Mouse (Mus musculus) naive thymus-derived CD4-positive, alpha-beta T cell, adult 2 months (primary cell): ENCODE measurements at regions not wholly inside any gene's neighbourhood (a gene's known extent, or its start where the extent isn't known, plus 50 kb on each side); places are given as distances from the start of the nearest gene placed in this dataset.

Source experiments
- DNase-seq: peaks from one replicate; pipeline ENCODE4 v3.0.0-alpha.2; 2011; ENCODE audit warnings: low read depth

DNA sequence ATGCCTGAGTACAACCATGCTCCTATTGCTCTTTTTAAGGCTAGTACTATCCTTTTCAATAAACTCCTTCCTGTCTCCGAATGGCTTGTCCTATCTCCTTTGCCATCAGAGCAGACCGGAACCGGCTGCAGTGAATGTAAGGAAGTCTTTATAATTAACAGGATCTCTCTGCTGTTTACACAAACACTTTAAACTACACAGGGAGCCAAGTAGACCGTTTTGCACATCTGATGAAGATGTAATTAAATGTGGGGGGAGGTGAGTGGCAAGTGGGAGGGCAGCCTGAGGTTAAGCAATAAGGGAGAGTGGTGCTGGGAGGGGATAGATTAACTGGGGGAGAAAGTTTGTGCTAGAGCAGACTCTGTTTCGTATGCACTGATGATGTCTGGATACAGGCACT is 561.9 kb downstream of the Dhx35 start:
- no peak for DNase-seq

DNA sequence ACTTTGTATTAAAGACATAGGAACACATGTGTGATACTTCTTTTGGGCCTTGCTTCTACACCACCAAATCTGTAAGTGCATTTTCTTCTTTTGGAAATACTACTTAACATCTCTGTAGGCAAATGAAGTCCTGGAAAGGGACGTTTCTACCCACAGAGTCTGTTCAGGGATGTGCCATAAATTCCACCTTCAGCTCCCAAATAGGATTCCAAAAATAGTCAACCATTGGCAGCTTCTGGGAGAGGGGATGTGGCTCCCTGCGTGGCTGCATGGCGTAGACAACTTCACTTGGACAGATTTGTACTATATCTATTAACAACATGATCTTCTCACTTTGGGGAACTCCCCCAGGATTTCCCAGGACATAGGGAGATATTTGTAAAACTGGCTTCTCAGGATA is 566.8 kb downstream of the Dhx35 start:
- no peak for DNase-seq

DNA sequence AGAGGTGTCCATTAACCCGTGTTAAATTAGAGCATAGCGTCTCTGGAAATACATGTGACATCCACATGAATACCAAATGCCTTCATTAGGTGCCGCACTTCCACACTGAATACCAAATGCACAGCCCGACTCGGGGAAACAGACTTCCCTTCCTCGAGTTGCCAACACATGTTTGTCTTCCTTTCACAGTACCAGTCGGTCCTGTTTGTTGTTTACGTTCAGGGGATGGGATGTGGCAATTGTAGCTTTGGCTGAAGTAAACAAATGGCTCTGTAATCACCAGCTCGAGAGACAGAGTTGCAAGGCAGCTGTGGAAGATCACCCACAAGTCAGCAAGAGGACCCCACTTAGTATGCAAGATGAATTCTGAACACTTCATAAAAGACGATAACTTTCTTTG is 598.3 kb downstream of the Dhx35 start:
- no peak for DNase-seq

DNA sequence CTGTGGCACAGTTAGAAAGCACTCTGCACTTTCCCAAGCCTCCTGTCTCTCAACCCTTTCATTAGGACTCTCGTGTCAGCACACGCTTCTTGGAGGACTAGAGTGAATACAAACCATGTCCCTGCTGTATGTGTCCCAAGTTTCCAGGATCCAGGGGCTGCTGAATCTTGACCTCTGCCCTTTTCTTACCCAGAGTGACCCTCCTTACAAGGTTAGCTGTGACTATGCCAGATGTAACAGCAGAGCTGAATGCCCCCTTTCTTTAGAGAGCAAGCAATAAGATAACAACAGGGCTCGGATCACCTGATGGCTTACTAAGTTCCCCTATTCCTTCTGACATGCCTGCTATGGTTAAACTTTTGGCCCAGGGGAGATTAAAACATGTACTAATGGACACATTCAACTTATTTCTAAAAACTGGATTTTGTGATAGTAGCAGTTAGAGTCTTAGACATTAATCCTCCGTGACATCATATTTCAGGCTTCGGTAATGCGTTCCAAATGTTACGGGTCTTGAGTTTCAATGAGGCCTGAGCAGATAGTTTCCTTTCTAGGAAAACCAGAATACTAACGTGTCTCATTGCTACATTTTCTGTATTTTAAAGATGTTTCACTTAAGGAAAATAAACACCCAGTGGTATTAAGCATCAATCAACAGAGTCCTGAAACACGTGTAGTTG is 607.0 kb downstream of the Dhx35 start:
- no peak for DNase-seq

DNA sequence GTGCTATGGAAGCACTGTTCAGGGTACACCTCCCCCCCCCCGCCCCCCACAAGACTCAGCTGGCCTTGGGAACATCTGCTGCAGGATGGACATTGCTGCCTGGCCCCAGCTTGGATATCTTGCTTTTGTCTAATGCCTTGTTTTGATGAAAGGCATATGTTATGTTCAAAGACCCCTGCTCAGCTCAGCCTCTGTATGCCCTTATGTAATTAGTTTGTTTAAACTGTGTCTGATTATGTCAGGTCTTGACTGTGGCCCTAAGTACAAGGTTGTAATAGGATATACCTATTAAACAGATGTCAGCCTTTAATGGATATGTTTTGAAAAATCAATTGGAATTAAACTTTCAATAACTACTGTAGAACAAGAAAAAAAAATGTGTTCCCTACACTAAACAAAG is 610.3 kb downstream of the Dhx35 start:
- DNase-seq, result no peak

DNA sequence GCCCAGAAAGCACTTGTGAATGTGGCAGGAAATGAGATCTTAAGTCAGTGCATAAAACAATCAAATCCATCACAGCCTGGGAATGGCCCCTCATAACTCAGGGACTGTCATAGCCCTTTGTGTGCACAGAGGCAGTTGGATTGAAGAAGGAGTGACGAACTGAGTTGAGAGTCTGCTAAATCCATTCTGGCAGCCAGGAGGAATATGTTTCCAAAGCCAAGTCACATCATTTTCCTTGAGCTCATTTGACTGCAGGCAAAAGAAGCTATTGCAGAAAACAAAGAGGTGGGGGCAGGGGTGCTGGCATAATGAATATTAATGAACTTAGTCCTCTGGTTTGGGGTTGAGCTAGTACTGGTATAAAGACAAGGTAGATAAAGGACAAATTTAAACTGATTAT is 620.0 kb downstream of the Dhx35 start:
- no peak for DNase-seq

DNA sequence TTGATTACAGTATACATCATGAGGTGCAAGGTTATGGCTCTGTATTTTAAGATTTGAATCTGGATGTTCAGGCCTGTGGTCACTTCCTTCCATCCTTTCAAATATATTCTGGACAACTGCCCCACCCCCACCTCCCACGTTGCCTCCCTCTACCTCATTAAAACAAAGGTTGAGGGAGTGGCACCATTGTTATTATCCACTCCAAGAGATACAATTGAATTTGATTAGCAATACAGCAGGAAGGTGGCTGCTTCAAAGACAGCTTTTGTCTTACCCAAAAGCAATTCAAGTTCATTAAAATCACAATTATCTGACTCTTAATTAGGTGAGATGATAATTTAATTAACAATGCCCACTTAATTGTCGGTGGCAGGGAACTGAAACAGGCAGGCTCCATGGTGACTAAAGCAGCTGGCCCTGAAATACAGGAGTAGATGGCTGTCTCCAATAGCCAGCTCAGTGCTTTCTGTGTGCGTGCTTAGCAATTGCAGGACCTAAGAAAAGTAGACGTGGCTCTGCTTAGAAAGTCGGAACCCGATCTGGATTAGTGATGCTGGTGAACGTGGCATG is 623.8 kb downstream of the Dhx35 start:
- DNase-seq, result no peak

DNA sequence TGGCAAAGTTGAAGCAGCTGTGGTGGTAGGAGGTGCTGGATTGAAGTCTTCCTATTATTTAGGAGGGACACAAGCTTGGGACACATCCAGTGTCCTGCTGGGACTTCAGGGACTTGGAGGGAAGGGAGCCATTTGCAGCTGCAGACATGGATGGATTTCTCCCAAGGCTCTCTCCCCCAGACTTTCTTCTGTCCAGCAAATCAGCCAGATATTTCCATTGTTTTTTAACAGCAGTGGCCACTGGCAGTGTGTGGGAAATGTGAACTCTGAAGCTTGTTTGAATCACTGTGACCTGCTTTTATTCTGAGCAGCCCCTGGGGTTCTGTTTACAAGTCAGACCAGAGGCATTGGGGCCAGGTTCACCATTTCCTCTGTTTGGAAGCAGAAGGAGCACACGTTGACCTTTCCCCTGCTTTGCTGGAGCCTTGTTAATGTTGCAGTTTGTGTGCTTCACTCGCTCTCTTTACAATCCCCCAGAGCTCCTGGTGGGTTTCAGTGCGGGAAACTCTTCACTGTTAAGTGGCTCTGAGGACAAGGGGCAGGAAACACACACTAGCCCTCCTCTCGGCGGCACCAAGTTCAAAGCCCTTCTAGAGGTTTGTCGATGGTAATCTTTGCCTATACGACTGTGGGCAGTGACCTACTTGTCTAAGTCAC is 627.8 kb downstream of the Dhx35 start:
- no peak for DNase-seq

DNA sequence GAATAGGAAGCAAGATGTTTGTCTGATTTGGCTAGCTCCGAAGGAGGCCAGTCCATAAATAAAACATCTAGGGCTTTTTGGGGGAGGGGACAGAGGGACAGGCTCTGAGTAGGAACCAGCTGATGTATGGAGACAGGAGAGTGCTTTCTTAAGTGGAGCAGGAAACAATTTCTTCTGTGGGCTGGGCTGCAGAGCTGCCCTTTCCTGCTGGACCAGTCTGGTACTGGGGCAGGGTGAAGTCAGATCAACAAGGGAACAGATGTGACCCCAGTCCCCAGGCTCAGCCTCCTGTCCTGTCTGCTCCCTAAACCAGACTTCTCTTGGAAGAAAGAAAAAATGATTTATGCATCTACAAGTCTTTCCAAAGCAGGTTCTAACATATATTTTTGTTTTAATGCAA is 633.6 kb downstream of the Dhx35 start:
- DNase-seq, result no peak

DNA sequence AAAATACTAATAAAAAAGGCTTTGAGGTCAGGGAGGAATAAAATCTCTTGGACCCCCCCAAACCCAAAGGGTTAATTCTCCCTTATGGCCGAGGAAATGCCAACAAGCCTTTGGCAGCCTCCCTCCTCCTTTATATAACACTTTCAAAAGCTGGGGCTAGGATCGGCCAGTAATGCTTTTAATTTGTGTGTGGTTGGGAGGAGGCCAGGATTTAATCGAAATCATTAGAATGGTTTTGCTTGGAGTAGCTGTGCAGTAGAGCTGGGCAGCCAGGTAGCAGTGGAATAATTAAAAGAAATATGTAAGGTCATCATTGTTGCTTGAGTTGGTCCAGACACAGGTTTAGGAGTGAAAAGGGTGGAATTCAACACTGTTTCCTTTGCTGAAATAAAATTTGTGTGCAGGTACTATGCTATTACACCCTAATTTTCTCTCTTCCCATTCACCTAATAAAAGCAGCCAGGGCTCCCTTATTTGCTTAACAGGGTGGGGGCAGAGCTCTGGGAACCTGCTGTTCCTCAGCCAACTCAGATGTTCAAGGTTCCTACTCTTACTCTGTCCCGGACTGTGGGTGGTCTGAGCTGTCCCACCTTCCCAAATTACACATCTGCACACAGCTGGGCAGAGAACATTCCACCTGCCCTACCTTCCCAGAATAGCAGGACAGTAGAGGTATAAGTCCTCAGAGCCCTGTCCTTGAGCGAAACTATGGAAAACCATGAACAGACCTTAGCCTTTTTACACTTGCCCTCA is 636.1 kb downstream of the Dhx35 start:
- no peak for DNase-seq

DNA sequence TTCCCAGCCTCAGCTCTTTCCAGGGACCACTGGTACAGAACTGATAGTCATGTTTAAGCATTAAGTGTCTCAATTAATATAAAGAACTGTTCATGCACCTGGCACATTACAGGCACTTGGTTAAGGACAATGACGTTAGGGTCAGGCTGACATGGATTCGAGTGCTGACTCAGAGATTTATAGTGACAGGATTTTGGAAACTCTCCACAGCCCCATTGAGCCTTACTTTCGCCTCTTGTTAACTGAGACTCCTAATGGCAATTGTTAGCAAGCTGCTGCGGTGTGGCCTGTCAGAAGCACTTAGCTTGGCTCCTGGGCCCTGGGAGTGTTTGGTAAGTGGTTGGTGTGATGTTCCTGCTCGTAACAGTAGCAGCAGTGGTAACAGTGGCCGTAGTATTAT is 644.4 kb downstream of the Dhx35 start:
- DNase-seq, result no peak

DNA sequence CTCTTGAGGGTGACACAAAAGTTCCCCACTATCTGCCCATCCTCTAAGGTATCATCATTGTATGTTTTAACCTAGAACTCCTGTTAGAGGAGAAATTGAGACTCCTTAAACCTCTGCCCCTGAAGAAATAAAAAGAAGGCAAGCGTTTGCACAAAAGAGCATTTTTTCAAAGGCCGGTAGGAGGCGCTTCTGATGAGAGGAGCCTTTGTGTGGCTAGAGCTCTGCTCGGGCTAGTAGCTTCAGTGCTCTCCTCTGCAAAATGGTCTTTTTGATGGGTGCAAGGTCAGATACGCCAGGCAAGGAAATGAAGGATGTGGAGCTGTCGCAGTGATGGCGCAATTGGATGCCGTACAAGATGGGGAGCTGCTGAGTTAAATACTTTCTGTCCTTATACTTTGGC is 649.0 kb downstream of the Dhx35 start:
- no peak for DNase-seq

DNA sequence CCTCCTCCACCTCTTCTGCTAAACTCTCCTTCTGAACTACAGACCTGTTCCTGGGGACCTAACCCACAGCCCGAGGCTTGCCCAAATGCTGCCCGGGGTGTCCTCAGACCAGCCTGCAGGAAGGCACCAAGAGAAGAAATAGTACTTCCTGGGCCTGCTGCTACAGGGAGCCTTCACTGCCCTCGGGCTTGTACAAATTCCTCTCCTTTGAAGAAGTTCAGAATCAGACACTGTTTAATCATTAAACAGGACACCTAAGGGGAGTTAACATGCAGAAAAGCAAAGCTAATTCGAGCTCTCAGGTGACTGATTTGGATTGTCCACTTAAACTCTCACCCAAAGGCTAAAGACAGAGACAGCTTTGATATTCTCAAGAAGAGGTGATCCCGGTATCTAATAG is 651.8 kb downstream of the Dhx35 start:
- DNase-seq, result no peak

DNA sequence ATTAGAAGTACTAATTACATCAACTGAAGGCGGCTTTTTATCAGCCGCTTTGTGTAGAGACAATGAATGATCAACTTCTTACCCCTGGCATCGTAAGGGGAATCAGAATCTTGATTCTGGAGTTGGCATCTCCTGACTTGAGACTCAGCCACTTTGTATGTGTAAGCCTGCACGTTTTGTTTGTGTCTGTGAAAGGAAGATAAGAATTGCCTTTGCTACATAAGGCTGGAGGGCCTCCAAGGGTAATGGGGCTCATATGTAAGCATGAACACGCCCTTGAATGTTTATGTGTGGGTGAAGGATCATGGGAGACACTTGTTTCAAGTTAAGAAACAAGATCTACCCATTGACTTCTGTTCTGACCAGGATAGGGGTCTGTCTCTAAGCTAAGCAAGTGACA is 652.3 kb downstream of the Dhx35 start:
- no peak for DNase-seq

DNA sequence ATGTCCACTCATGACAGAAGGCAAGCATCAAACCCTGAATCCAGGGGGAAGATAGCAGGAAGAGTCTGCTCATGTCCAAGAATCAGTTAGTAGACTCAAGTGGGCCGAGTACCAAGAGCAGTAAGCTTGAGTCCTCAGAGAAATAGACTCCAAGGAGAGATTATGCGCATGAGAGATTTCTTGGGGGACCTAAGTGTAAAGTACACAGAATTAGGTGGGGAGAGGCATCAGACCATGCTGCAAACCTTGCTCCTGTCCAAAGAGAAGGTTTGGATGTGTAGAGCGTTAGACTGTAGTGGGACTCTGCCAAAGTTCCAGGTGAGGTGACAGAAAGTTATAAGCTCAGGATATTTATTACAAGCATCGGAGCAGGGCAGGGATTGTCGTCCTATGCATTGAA is 654.4 kb downstream of the Dhx35 start:
- no peak for DNase-seq

DNA sequence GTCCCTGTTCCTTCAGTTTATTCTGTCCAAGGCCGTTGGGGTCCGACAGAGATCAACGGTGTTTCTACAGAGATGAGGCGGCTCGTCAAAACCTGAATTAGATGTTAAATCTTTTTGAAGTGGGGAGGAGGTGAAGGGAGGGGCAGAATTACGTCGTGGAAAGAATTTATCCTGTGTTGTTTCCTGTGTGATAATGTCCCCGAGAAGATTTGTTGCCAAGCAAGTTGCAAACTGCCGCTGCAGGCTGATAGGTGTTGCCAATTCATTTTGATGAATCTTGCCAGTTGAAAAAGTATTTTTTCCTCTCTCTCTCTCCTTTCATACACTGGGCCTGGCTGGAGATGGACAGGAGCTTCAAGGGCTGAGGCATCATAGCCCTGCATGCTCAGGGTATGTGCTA is 656.8 kb downstream of the Dhx35 start:
- DNase-seq, result no peak

DNA sequence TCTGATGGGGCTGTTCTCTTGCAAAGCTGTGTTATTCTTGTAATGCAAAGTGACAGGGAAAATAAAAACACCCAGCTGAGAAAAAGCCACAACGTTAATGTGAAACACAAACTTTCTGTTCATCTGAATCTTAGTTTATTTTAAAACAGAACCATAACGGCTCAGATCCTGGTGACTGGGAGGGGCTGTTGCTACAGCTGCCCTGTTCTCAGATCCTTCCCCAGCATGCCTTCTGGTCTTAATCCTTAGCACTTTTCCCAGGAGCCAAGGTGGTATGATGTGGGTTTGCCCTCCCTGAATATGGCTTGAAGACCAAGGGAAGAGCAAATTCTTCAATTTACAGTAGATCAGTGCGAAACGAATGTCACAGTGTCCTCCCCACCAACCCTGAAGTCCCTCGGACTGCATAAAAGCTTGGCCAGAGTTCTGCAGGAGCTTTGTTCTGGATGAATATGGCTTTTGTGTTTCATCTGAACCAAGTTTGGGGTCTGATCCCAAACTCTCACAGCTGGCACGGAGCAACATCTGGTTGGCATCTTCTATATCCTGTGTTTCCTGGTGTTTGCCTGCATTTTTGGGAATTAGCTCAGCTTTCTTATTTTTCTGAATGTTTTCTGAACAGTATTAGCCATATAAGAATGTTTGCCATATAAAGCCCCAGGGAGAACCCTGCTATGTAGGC is 686.9 kb downstream of the Dhx35 start:
- DNase-seq, result no peak

DNA sequence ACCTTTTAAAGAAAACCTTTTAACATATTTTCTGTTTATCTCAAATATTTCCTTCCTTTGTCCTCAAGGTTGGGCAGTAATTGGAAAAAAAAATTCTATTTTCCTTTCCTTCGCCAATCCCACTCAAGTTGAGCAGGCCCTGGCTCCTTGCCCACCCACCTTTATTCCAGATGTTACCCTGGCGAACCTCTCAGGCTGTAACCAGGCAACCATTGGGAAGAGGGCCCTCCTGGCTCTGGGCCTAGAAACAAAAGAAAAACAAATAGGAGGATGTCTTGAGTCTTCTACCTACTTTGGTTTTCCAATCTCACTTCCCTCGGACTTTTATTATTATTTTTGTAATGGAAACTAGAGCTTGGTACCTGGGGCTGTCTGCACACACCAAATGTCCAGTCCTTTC is 696.5 kb downstream of the Dhx35 start:
- DNase-seq, result no peak

DNA sequence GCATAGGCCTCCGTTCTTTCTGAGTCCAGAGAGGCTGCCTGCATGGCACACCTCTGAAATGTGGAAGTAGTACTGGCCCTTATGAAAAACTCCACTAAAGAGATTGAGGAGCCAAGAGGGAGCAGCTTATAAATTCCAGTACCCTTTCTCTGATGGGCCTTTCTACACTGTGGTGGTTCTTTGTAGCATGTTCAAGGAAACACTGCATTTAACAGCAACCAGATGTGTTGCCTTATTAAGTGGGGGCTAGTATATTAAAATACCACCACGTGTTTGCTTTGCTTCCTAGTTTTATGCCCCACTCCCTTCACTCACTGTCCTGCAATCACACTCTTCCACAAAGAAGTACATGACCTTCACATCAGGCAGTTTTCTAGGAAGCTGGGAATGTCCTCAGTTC is 704.1 kb downstream of the Dhx35 start:
- DNase-seq, result no peak

DNA sequence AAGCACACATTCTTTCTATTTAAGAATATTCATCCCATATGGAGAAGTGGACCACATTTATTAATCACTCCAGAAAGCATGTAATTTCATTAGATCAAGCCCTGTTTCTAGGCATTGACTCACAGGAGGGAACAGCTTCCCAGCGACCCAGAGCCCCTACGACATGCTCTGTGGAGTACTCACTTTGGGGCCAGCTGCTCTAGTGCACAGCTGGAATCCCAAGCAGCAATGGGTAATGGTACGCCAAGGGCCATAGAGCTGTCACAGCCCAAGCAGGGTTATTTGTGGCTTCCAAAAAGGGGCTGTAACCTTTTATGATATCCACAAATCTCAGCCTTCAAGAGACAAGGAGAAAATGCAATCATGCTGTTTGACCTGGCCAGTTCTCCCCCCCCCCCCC is 706.4 kb downstream of the Dhx35 start:
- DNase-seq, result no peak

DNA sequence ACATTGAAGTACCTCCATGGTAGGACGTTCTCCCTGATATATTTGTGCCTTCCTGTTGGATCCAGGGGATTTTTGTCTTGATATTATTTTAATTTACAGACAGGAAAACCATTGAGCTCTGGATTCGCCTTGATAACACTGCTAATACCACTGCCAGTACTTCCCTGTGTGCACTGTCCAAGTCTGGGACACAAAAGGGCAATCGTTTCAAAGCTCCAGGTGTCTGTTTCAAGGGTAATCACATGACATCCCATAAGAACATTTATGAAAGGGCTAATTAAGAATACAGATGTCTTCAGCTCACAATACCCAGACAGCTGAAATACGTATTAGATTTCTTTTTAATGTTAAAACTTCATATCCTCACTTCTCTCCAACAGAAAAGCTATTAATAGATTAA is 724.5 kb downstream of the Dhx35 start:
- no peak for DNase-seq

DNA sequence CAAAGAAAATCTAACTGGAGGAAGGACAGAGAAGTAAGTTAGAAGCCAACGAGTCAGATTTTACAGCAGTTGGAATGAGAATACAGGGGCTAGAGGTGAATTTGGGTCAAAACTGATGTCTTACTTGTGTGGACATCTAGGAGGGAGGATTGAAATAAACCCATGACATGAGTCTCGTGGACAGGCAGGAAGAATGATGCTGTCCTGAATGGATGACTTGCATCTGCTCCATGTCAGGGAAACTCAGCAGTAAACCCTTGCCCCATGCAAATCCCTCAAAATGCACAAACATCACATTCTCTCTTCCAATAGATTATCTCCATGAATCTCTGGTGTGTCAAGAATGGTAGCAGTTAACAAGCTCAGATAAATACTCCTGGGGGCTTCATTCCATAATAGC is 729.1 kb downstream of the Dhx35 start:
- no peak for DNase-seq

DNA sequence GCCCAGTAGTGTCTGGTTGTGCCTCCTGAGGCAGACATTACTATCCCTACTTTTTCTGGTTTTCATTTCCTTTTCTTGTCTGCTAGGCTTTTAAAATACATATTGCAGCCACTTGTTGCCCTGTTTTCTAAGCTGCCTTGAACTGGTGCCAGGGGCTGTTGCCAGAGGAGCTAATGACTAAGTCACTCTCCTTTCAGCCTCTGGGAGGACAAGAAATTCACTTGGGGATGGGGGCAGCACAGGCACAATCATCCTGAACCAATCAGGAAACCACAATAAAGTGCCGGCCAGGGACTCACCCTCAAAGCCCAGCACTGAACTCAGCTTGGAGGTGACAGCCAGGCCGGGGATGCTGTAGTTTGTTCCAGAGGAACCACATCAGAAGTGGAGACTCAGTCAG is 740.3 kb downstream of the Dhx35 start:
- DNase-seq, result no peak
